Mouse (Mus musculus): ENCODE data around the gene Bcar3.

The Bcar3 gene

GRCm38 (mm10) chr3:122418564-122419274 is 124.8 kb downstream of the Bcar3 start:
- DNase-seq (ENCODE audit: low read depth, low spot score), result no peak

- DNase-seq (ENCODE audit: low read depth, low spot score), result peak; percentile 69
Observed at GRCm38 (mm10) chr3:122419610-122420409, 125.9 kb downstream of the Bcar3 start.

GRCm38 (mm10) chr3:122420410-122420774 is 126.5 kb downstream of the Bcar3 start:
- no peak for DNase-seq (ENCODE audit: low read depth, low spot score)

- no peak for DNase-seq (ENCODE audit: low read depth, low spot score)
Observed at GRCm38 (mm10) chr3:122421042-122421702, 127.2 kb downstream of the Bcar3 start.

GRCm38 (mm10) chr3:122421802-122422201 is 127.9 kb downstream of the Bcar3 start:
- DNase-seq (ENCODE audit: low read depth, low spot score), result no peak

- no peak for DNase-seq (ENCODE audit: low read depth, low spot score)
Observed at GRCm38 (mm10) chr3:122422276-122422675, 128.3 kb downstream of the Bcar3 start.

GRCm38 (mm10) chr3:122423643-122424042 is 129.7 kb downstream of the Bcar3 start:
- DNase-seq (ENCODE audit: low read depth, low spot score), result no peak

GRCm38 (mm10) chr3:122428325-122428821 is 134.4 kb downstream of the Bcar3 start:
- no peak for DNase-seq (ENCODE audit: low read depth, low spot score)

GRCm38 (mm10) chr3:122430780-122431497 is 137.0 kb downstream of the Bcar3 start:
- peak; percentile 70 for DNase-seq (ENCODE audit: low read depth, low spot score)

GRCm38 (mm10) chr3:122432811-122433406 is 139.0 kb downstream of the Bcar3 start:
- DNase-seq (ENCODE audit: low read depth, low spot score), result peak; percentile 29

GRCm38 (mm10) chr3:122433975-122434626 is 140.2 kb downstream of the Bcar3 start:
- DNase-seq (ENCODE audit: low read depth, low spot score), result no peak

- no peak for DNase-seq (ENCODE audit: low read depth, low spot score)
Observed at GRCm38 (mm10) chr3:122434983-122435935, 141.3 kb downstream of the Bcar3 start.

- DNase-seq (ENCODE audit: low read depth, low spot score), result no peak
Observed at GRCm38 (mm10) chr3:122438143-122438825, 144.3 kb downstream of the Bcar3 start.

GRCm38 (mm10) chr3:122445696-122446095 is 151.8 kb downstream of the Bcar3 start:
- DNase-seq (ENCODE audit: low read depth, low spot score), result no peak

GRCm38 (mm10) chr3:122446678-122447077 is 152.7 kb downstream of the Bcar3 start:
- DNase-seq (ENCODE audit: low read depth, low spot score), result no peak

- DNase-seq (ENCODE audit: low read depth, low spot score), result no peak
Observed at GRCm38 (mm10) chr3:122448196-122448595, 154.3 kb downstream of the Bcar3 start.

- DNase-seq (ENCODE audit: low read depth, low spot score), result no peak
Observed at GRCm38 (mm10) chr3:122450041-122450440, 156.1 kb downstream of the Bcar3 start.

- no peak for DNase-seq (ENCODE audit: low read depth, low spot score)
Observed at GRCm38 (mm10) chr3:122453875-122454274, 159.9 kb downstream of the Bcar3 start.

GRCm38 (mm10) chr3:122456156-122456555 is 162.2 kb downstream of the Bcar3 start:
- DNase-seq (ENCODE audit: low read depth, low spot score), result no peak

Measured in skeletal muscle tissue, adult 2 months (tissue).